Mouse (Mus musculus) mouse trophoblast stem cell (cell line): Measurements from ENCODE around the gene Gm3435.
"Not testable (repeated sequence)": the region's sequence is repeated elsewhere in the genome, so short reads cannot be mapped to it uniquely, and the experiment has no call there.

Experiments used
- in situ Hi-C, 2 experiments: fragments of 300-500 bp; cut with MseI, MboI; formaldehyde crosslinking; loops; 2 replicates in 1 of 2; 3 replicates in 1 of 2; pipeline ENCODE4 v1.15.1; 2025

Gm3435 gene

GRCm38 (mm10) chr17:15009706-15010413 lies at the start of gene Gm3435:
Gm3435 (plus strand) TSS chr17:15010176.
- in situ Hi-C loops = not testable (repeated sequence)

- in situ Hi-C loops = no loop called here
Measured at GRCm38 (mm10) chr17:14960520-14960919, 49.5 kb upstream of the Gm3435 start.

- in situ Hi-C loops = not testable (repeated sequence)
Measured at GRCm38 (mm10) chr17:14960951-14961556, 48.9 kb upstream of the Gm3435 start, which contains the start of gene Phf10. Phf10 (minus strand) TSS chr17:14961273.

- in situ Hi-C loops = not testable (repeated sequence)
Measured at GRCm38 (mm10) chr17:14961557-14962154, 48.3 kb upstream of the Gm3435 start.

GRCm38 (mm10) chr17:14968373-14968913 lies 41.5 kb upstream of the Gm3435 start:
- in situ Hi-C loops = not testable (repeated sequence)

- in situ Hi-C loops = not testable (repeated sequence)
Measured at GRCm38 (mm10) chr17:14977718-14978361, 32.1 kb upstream of the Gm3435 start.

GRCm38 (mm10) chr17:14978362-14979038 lies 31.5 kb upstream of the Gm3435 start, which contains the start of the genes 9030025P20Rik and Gm3417:
9030025P20Rik (plus strand) TSS chr17:14978468.
Gm3417 (minus strand) TSS chr17:14978790.
- in situ Hi-C loops = not testable (repeated sequence)

GRCm38 (mm10) chr17:14990116-14990702 lies 19.8 kb upstream of the Gm3435 start:
- in situ Hi-C loops = not testable (repeated sequence)

- in situ Hi-C loops = not testable (repeated sequence)
Measured at GRCm38 (mm10) chr17:14992522-14993138, 17.3 kb upstream of the Gm3435 start.

GRCm38 (mm10) chr17:14993139-14993832 lies 16.7 kb upstream of the Gm3435 start:
- in situ Hi-C loops = not testable (repeated sequence)

GRCm38 (mm10) chr17:14994140-14994539 lies 15.8 kb upstream of the Gm3435 start:
- in situ Hi-C loops = not testable (repeated sequence)

GRCm38 (mm10) chr17:15000047-15000446 lies 9.9 kb upstream of the Gm3435 start:
- in situ Hi-C loops = not testable (repeated sequence)

- in situ Hi-C loops = not testable (repeated sequence)
Measured at GRCm38 (mm10) chr17:15009088-15009487, 888 bp upstream of the Gm3435 start.

GRCm38 (mm10) chr17:15021503-15022220 lies 11.7 kb downstream of the Gm3435 start:
- in situ Hi-C loops = not testable (repeated sequence)

GRCm38 (mm10) chr17:15023878-15024492 lies 14.0 kb downstream of the Gm3435 start:
- in situ Hi-C loops = not testable (repeated sequence)

- in situ Hi-C loops = not testable (repeated sequence)
Measured at GRCm38 (mm10) chr17:15024502-15025193, 14.7 kb downstream of the Gm3435 start.

- in situ Hi-C loops = not testable (repeated sequence)
Measured at GRCm38 (mm10) chr17:15025513-15025912, 15.5 kb downstream of the Gm3435 start.

GRCm38 (mm10) chr17:15031414-15031813 lies 21.4 kb downstream of the Gm3435 start:
- in situ Hi-C loops = not testable (repeated sequence)
